Mouse (Mus musculus) thymus, adult 2 months (tissue): ENCODE results near the gene Sla2. TPM values are rescaled to one million over a fixed set of nuclear protein-coding genes. Genes with fewer than 3 reads are reported as not detected.
A peak's percentile ranks its signal among the peaks of the same experiment; 100 is the strongest.

ENCODE experiments used
- DNase-seq: peaks from one replicate; pipeline ENCODE4 v3.0.0; 2021
- H3K27ac ChIP-seq: fragments of 200-500 bp; 2 replicates; pipeline ENCODE4 v1.5.1; 2012; ENCODE audit warnings: low read length, control low read depth; ENCODE audit not compliant: control insufficient read depth, insufficient read depth
- H3K27me3 ChIP-seq: fragments of 200-500 bp; 2 replicates; pipeline ENCODE4 v1.6.1; 2012; ENCODE audit warnings: mild to moderate bottlenecking, low read length, moderate library complexity, mixed read lengths; ENCODE audit not compliant: control insufficient read depth, insufficient read depth
- H3K36me3 ChIP-seq: fragments of 200-500 bp; 2 replicates; pipeline ENCODE4 v1.6.1; 2012; ENCODE audit warnings: mild to moderate bottlenecking, low read length, moderate library complexity; ENCODE audit not compliant: control insufficient read depth, insufficient read depth
- H3K4me1 ChIP-seq: fragments of 200-500 bp; replicated peaks from 2 replicates; pipeline ENCODE4 v1.6.1; 2012; ENCODE audit warnings: low read length; ENCODE audit not compliant: control insufficient read depth, insufficient read depth
- H3K4me3 ChIP-seq: fragments of 200-500 bp; 2 replicates; pipeline ENCODE4 v1.5.1; 2012; ENCODE audit warnings: mild to moderate bottlenecking, low read length, control low read depth, moderate library complexity; ENCODE audit not compliant: control insufficient read depth, insufficient read depth
- CTCF ChIP-seq: fragments of 200-500 bp; IDR thresholded peaks from 2 replicates; pipeline ENCODE4 v1.5.1; 2012; ENCODE audit warnings: mild to moderate bottlenecking, control low read depth, low read length, moderate library complexity, borderline replicate concordance; ENCODE audit not compliant: control insufficient read depth, poor library complexity, insufficient read depth; ENCODE audit errors: extremely low read depth
- POLR2A ChIP-seq: fragments of 200-500 bp; IDR thresholded peaks from 2 replicates; pipeline ENCODE4 v1.6.1; 2012; ENCODE audit warnings: mild to moderate bottlenecking, low read length, control low read depth, moderate library complexity; ENCODE audit not compliant: control insufficient read depth, poor library complexity, insufficient read depth; ENCODE audit errors: extremely low read depth
- WGBS: fragments of 180-500 bp; shearing (Covaris S2); methylation state at CpG from one replicate; pipeline ENCODE4 v1.1.7; 2018; 5-methylcytosine and 5-hydroxymethylcytosine counted together
- polyA plus RNA-seq: library from polyadenylated mRNA; depleted of rRNA; stranded (reverse); fragments of >200 nt; gene quantifications from 2 replicates; pipeline ENCODE4 v1.2.3, GENCODE M21; 2012

Sla2 gene
- polyA plus RNA-seq, 1 experiment = 120 TPM

DNA sequence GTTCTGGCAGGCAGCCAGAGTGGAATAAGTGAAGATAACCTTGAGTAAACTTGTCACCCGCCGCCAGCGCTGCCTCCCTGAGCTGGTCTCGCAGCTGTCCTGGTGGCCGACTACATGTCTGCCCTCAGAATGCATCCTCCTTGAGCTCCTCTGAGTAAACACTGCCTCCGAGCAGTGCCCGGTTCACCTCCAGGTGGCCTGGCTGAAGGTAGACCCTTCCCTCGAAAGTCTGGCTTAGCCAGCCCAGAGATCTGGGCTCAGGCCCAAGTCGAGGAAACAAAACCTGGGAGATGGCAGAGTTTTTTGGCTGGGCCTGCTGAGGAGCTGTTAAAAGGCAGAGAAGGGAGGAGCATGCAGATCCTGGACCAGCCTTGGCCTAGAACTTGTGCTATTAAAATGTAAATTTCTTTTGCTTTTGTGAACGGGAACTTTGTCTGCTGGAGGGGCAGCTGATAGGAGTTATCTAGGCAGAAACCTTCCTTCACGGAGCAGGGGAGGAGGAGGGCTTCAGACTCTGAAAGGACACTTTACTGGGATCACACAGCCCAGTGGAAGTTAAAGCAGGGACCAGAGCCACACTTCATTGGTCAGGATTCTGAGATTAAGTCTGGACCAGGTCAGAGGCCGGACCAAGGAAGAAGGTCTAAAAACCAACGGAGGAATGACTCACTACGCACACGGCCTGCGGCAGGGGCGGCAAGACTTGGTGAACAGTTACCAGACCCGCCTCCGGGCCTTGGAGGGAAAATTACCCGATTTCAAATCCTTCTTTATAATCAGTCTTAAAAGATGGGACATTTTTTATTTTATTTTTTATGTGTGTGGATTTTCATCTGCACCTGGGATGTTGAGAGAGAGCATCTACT is 44.9 kb downstream of the Sla2 start:
- H3K4me1 ChIP-seq = peaks cover 17% of the 10 kb centered on the region
- no peaks in the 10 kb centered on the region for H3K27me3 ChIP-seq
- H3K4me3 ChIP-seq = peak overlapping the region; percentile 68
- H3K27ac ChIP-seq = no peak overlapping the region
- DNase-seq = peak; percentile 30
- no peak for TF ChIP-seq POLR2A
- TF ChIP-seq CTCF = peak; percentile 37; the same call in 1 of the 2 replicates
- H3K36me3 ChIP-seq = peaks cover 3% of the 10 kb centered on the region; the same call in 1 of the 2 replicates
- WGBS = 44% methylated on average over 20 of the region's 20 CpGs

- TF ChIP-seq CTCF = no peak
- no peak for TF ChIP-seq POLR2A
- no peaks in the 10 kb centered on the region for H3K27me3 ChIP-seq
- peak; percentile 61 for DNase-seq
- peak overlapping the region; percentile 68 for H3K4me3 ChIP-seq
- WGBS = under 1% methylated on average over 42 of the region's 42 CpGs
- no peaks in the 10 kb centered on the region; the same call in 1 of the 2 replicates for H3K36me3 ChIP-seq
- peaks cover 17% of the 10 kb centered on the region for H3K4me1 ChIP-seq
- no peak overlapping the region for H3K27ac ChIP-seq
Measured at GRCm38 (mm10) chr2:156841028-156841840, 45.8 kb downstream of the Sla2 start.

DNA sequence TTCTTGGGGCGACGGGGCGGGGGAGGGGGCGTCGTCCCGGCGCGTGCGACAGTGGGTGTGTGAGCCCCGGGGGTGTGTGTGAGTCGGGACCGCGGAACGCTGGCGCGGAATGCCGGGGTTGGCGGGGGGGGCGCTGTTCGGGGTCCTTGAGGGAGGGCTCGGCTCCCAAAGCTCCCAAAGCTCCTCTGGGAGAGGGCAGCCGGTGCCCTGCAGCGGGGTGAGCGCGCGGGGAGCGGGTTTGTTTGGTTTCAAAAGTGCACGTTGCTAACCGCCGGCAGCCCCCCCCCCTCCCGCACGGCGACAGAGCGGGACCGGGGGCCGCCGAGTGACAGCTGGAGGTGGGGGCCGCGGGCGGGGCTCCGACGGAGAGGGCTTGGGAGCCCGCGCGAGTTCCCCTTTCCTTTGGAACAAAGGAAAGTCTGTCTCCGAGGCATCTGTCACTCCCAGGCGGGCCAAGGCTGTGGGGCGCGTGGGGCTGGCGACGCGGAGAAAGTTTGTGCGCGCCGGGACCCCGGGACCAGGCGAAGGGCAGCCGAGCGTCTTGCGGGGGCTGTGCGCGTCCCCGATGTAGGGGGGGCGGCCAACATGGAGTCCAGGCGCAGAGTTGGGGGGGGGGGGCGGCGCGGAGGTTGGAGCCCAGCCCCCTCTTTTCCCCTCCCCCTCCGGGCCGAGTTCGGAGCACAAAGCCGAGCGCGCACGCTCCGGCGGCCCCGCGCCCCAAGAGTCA is 46.5 kb downstream of the Sla2 start:
- Histone ChIP-seq H3K4me1 (peaks cover 17% of the 10 kb centered on the region), H3K4me3 (peak overlapping the region; percentile 68), H3K36me3 (no peaks in the 10 kb centered on the region), H3K27ac (0 out of 2 replicates have a peak overlapping the region, but pooled peaks have one; percentile 9), H3K27me3 (no peaks in the 10 kb centered on the region)
- TF ChIP-seq CTCF = no peak
- TF ChIP-seq POLR2A = no peak
- WGBS = under 1% methylated on average over 70 of the region's 79 CpGs
- DNase-seq = peak; percentile 49

DNA sequence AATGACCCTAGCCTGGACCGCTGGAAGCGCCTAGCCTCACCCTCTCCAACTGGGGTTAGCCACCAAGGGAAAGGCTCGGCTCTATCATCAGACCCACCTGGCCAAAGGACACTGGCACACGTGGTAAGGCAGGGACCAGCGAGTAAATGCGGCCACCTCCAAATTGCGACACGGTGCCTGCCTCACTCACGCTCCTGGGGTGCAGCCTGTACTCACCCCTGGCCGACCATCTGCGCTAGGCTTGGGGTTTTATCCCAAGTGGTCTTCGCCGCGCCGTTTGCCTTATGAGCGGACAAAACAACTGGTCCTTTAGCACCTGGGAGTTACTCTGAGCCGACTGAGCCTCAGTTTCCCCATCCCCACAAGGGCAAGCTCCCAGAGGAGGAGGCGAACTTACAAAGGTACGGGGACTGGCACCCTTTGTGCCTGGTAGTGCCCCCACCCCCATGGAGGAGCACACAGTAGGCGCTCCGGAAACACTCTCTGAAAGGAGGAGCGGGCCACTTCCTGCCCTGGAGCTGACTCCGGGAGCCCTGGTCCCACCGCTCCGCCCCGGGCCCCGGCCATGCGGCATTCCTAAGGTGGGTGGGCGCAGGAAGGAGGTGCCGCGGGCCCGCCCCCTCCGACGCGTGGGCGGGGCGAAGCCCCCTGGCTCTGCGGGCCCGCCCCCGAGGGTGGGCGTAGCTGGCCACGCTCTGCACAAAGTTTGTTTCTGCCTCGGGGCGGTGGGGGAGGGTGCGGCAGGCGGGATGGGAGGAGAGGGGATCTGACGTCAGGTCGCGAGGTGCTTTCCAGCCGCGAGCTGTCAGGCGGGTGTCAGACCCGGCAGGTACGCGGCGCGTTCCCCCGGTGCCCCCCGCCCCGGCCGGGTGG is 47.4 kb downstream of the Sla2 start, which contains the start of gene Tgif2:
TSS of gene Tgif2 (plus strand) at position 689 of the 873 bp plus-strand sequence.
- Histone ChIP-seq H3K4me1 (peaks cover 17% of the 10 kb centered on the region), H3K27me3 (no peaks in the 10 kb centered on the region), H3K4me3 (peak within 1 kb of the TSS; percentile 68), H3K36me3 (no peaks in the 10 kb centered on the region), H3K27ac (peak within 1 kb of the TSS; percentile 34)
- peak; percentile 86 for DNase-seq
- 20% methylated on average over 60 of the region's 61 CpGs for WGBS
- TF ChIP-seq CTCF = 0 out of 2 replicates have a peak, but pooled peaks have one; percentile 65
- 0 out of 2 replicates have a peak, but pooled peaks have one; percentile 16 for TF ChIP-seq POLR2A

DNA sequence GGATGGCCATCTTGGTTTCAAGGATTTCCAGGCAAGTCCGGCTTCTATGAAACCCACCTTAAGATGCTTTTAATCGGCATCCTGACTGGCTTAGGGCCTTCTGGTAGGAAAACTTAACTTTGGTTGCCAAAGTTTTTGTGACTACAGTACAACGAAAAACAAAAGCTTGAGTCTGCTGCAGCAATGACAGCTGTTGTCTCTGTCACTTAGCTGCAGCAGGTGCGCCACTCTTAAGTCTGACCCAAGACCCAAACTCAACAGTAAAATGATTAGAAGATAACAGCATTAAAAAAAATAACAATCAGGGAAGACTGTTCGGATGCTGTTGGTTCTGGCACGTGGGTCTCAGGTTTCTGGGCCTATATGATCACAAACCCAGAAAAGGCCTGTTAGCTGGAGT is 48.2 kb downstream of the Sla2 start:
- DNase-seq = no peak
- H3K36me3 ChIP-seq = no peaks in the 10 kb centered on the region
- TF ChIP-seq CTCF (no peak), POLR2A (no peak)
- H3K4me1 ChIP-seq = peaks cover 17% of the 10 kb centered on the region
- H3K4me3 ChIP-seq = no peak overlapping the region
- H3K27me3 ChIP-seq = no peaks in the 10 kb centered on the region
- H3K27ac ChIP-seq = no peak overlapping the region
- WGBS = 84% methylated on average over 6 of the region's 6 CpGs
